Mouse (Mus musculus) ES-Bruce4 (cell line): ENCODE results near the gene Fam43a. TPM values are rescaled to one million over a fixed set of nuclear protein-coding genes. Genes with fewer than 3 reads are reported as not detected.

Experiments used
- H3K27ac ChIP-seq: 2 replicates; pipeline ENCODE4 v1.5.1; 2012; ENCODE audit warnings: low read length, inconsistent platforms; ENCODE audit not compliant: insufficient read depth
- H3K27me3 ChIP-seq: 2 replicates; pipeline ENCODE4 v1.6.1; 2012; ENCODE audit warnings: mild to moderate bottlenecking, low read length, inconsistent platforms; ENCODE audit not compliant: control insufficient read depth, poor library complexity, insufficient read depth, severe bottlenecking
- H3K36me3 ChIP-seq: 2 replicates; pipeline ENCODE4 v1.6.1; 2012; ENCODE audit warnings: inconsistent platforms, mild to moderate bottlenecking, low read length, moderate library complexity; ENCODE audit not compliant: control insufficient read depth, poor library complexity, insufficient read depth, severe bottlenecking
- H3K4me1 ChIP-seq: one replicate; pipeline ENCODE4 v1.8.1; 2011; ENCODE audit warnings: low read length; ENCODE audit not compliant: control insufficient read depth, insufficient read depth
- H3K4me3 ChIP-seq: 2 replicates; pipeline ENCODE4 v1.5.1; 2011; ENCODE audit warnings: low read depth, mild to moderate bottlenecking, low read length
- H3K9ac ChIP-seq: 2 replicates; pipeline ENCODE4 v1.6.1; 2012; ENCODE audit warnings: low read depth, mild to moderate bottlenecking, inconsistent platforms; ENCODE audit not compliant: poor library complexity, severe bottlenecking
- H3K9me3 ChIP-seq: replicated peaks from 2 replicates; pipeline ENCODE4 v1.6.1; 2012; ENCODE audit warnings: mild to moderate bottlenecking, low read length, inconsistent platforms; ENCODE audit not compliant: control insufficient read depth, poor library complexity, insufficient read depth, severe bottlenecking
- CTCF ChIP-seq: IDR thresholded peaks from one replicate; pipeline ENCODE4 v1.8.1; 2011; ENCODE audit warnings: low read depth, low read length
- EP300 ChIP-seq: IDR thresholded peaks from 2 replicates; pipeline ENCODE4 v1.6.1; 2011; ENCODE audit warnings: low read depth, low read length; ENCODE audit not compliant: insufficient read depth
- POLR2A ChIP-seq: IDR thresholded peaks from one replicate; pipeline ENCODE4 v1.8.1; 2011; ENCODE audit warnings: low read length; ENCODE audit not compliant: insufficient read depth
- polyA plus RNA-seq: library from polyadenylated mRNA; stranded (reverse); fragments of >200 nt; gene quantifications from 2 replicates; pipeline ENCODE4 v1.2.4, GENCODE M21; 2011; ENCODE audit warnings: low read depth; ENCODE audit not compliant: missing spikeins, insufficient read depth, insufficient read length

The Fam43a gene
- polyA plus RNA-seq, 1 experiment, result 15.8 TPM

DNA sequence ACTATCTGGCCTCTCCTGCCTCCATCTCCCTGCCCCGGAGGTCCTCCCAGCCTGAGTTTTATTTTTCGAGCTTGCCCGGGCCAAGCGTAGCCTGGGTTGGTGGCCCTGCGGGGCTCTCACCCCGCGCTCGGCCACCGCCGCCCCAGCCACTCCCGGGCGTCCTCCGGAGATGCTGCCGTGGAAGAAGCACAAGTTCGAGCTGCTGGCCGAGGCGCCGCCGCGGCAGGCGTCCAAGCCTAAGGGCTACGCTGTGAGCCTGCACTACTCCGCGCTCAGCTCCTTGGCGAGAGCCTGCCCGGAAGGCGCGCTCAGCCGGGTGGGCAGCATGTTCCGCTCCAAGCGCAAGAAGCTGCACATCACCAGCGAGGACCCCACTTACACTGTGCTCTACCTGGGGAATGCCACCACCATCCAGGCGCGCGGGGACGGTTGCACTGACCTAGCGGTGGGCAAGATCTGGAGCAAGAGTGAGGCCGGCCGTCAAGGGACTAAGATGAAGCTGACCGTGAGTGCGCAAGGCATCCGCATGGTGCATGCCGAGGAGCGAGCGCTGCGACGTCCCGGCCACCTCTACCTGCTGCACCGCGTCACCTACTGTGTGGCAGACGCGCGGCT, 1.0 kb downstream of the Fam43a start:
- peak overlapping the region; percentile 77 for H3K9ac ChIP-seq
- no peaks in the 10 kb centered on the region for H3K27me3 ChIP-seq
- no peaks in the 10 kb centered on the region for H3K9me3 ChIP-seq
- no peak for TF ChIP-seq POLR2A
- no peak for TF ChIP-seq CTCF
- no peak for TF ChIP-seq EP300
- H3K36me3 ChIP-seq, result no peaks in the 10 kb centered on the region
- H3K27ac ChIP-seq, result no peak overlapping the region
- H3K4me3 ChIP-seq, result peak overlapping the region; percentile 76
- H3K4me1 ChIP-seq, result no peaks in the 10 kb centered on the region

DNA sequence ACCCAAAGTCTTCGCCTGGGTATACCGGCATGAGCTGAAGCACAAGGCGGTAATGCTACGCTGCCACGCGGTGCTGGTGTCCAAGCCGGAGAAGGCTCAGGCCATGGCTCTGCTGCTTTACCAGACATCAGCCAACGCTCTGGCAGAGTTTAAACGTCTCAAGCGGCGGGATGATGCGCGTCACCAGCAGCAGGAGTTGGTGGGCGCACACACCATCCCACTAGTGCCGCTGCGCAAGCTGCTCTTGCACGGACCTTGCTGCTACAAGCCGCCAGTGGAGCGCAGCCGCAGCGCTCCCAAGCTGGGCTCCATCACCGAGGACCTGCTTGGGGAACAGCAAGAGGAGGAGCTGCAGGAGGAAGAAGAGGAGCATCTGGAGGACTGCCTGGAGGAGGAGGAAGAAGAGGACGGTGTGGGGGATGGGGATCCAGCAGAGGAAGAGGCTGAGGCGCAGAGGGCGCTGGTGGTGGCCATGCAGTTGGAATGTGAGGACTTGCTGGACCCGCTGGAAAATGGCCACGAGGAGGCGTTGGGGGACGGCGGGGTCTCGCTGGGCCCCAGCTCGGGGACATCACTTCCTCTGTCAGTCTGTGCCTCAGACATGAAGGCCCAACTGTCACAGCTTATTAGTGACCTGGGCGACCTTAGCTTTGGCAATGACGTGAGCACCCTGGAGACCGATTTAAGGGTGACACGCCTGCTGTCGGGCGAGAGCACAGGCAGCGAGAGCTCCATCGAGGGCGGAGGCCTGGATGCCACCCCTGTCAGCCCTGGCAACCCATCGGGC, 1.7 kb downstream of the Fam43a start:
- no peaks in the 10 kb centered on the region for H3K4me1 ChIP-seq
- no peak overlapping the region for H3K27ac ChIP-seq
- TF ChIP-seq POLR2A (no peak), CTCF (peak; percentile 60), EP300 (peak; percentile 60; the same call in 1 of the 2 replicates)
- H3K36me3 ChIP-seq, result no peaks in the 10 kb centered on the region
- peak overlapping the region; percentile 76 for H3K4me3 ChIP-seq
- H3K9me3 ChIP-seq, result no peaks in the 10 kb centered on the region
- H3K9ac ChIP-seq, result peak overlapping the region; percentile 77
- H3K27me3 ChIP-seq, result no peaks in the 10 kb centered on the region

DNA sequence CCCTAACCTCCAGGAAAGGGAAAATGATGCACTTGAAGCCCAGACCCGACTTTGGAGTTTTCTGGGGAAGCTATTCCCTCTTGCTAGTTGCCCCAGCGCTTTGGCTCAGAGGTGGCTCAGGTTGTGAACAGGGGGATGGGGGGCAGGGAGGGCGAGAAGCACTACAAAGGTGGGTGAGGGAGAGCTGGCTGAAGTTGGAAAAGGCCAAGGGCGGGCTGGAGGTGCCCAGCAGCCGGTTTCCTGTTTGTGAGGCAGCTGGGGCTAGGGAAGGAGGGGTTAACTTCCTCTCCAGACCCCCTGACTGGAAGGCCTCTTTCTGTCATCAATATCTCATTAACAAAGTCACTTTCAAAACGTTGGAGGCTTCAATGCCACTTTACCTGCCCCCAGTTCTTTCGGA, 2.4 kb downstream of the Fam43a start:
- H3K27me3 ChIP-seq, result no peaks in the 10 kb centered on the region
- H3K36me3 ChIP-seq, result no peaks in the 10 kb centered on the region
- no peaks in the 10 kb centered on the region for H3K4me1 ChIP-seq
- H3K9me3 ChIP-seq, result no peaks in the 10 kb centered on the region
- H3K27ac ChIP-seq, result no peak overlapping the region
- TF ChIP-seq POLR2A, result no peak
- TF ChIP-seq EP300, result no peak
- TF ChIP-seq CTCF, result no peak
- peak overlapping the region; percentile 8; the same call in 1 of the 2 replicates for H3K4me3 ChIP-seq
- H3K9ac ChIP-seq, result 0 out of 2 replicates have a peak overlapping the region, but pooled peaks have one; percentile 9

DNA sequence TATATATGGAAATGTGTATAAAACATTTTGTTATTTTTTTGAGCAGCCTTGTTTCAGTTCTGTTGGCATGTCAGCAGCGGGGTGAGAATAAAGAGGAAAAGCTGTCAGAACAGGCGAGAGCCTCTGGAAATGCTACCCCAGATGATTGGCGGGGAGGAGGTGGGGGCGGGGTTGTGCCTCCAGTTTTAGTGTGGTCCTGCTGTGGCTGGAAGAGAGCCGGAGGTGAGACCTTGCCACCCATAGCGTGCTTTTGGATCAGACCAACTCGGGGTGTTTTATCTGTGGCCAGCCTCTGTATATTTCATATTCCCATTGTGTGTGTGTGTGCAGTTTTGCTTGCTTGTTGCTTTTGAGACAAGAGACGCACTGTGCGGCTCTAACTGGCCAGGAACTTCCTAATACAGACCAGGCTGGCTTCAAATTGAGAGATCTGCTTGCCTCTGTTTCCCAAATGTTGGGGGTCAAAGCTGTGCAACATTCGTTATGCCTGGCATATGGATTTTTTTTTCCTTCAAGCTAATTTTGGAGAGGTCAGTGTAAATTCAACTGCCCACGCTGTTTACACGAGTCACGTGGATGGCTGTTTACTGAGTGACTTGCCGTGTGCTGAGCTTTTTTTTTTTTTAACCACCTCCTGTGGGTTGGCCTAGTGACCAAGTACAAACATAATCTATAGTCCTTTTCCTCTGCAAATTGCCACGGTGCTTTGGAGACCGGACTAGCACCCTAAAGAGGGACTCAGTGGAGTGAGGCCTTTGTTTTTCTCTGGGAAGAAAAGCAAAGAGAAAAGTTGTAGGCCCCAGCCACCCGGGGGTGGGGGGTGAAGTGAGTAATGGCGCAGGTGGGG, 3.4 kb downstream of the Fam43a start:
- H3K4me3 ChIP-seq, result no peak overlapping the region
- H3K27me3 ChIP-seq, result no peaks in the 10 kb centered on the region
- TF ChIP-seq CTCF (no peak), POLR2A (no peak), EP300 (no peak)
- H3K9ac ChIP-seq, result peak overlapping the region; percentile 41; the same call in 1 of the 2 replicates
- H3K9me3 ChIP-seq, result no peaks in the 10 kb centered on the region
- no peak overlapping the region for H3K27ac ChIP-seq
- no peaks in the 10 kb centered on the region for H3K36me3 ChIP-seq
- no peaks in the 10 kb centered on the region for H3K4me1 ChIP-seq

GRCm38 (mm10) chr16:30603531-30603842, 4.0 kb downstream of the Fam43a start:
- TF ChIP-seq POLR2A (no peak), CTCF (no peak), EP300 (no peak)
- Histone ChIP-seq H3K4me3 (no peak overlapping the region), H3K4me1 (no peaks in the 10 kb centered on the region), H3K36me3 (no peaks in the 10 kb centered on the region), H3K9ac (peak overlapping the region; percentile 41; the same call in 1 of the 2 replicates), H3K27ac (no peak overlapping the region), H3K9me3 (no peaks in the 10 kb centered on the region), H3K27me3 (no peaks in the 10 kb centered on the region)
